Mouse (Mus musculus): ENCODE data around the gene Ror2. TPM values are rescaled to one million over a fixed set of nuclear protein-coding genes. Genes with fewer than 3 reads are reported as not detected.

Gene Ror2
- polyA plus RNA-seq, 1 experiment from 2014 or later, result 8.7 TPM

GRCm38 (mm10) chr13:53281604-53282396 is 4.1 kb downstream of the Ror2 start:
- 56% methylated on average over 11 of the region's 11 CpGs for WGBS
- peaks cover 11% of the 10 kb centered on the region for H3K4me1 ChIP-seq (ENCODE audit: control insufficient read depth, insufficient read depth, low read length)
- no peak overlapping the region for H3K9ac ChIP-seq (ENCODE audit: low read length)
- no peaks in the 10 kb centered on the region for H3K36me3 ChIP-seq (ENCODE audit: control insufficient read depth, insufficient read depth, low read length)
- H3K9me3 ChIP-seq (ENCODE audit: control insufficient read depth, low read length), result no peaks in the 10 kb centered on the region
- no peak overlapping the region for H3K4me2 ChIP-seq (ENCODE audit: low read depth)
- no peak for DNase-seq (ENCODE audit: low spot score)
- ATAC-seq (ENCODE audit: insufficient read depth, low FRiP score, low TSS enrichment), result no peak
- no peaks in the 10 kb centered on the region for H3K27me3 ChIP-seq (ENCODE audit: control insufficient read depth, insufficient read depth, low read length)
- H3K4me3 ChIP-seq (ENCODE audit: low read depth, low read length), result no peak overlapping the region
- H3K27ac ChIP-seq (ENCODE audit: low read depth, low read length), result no peak overlapping the region

DNA sequence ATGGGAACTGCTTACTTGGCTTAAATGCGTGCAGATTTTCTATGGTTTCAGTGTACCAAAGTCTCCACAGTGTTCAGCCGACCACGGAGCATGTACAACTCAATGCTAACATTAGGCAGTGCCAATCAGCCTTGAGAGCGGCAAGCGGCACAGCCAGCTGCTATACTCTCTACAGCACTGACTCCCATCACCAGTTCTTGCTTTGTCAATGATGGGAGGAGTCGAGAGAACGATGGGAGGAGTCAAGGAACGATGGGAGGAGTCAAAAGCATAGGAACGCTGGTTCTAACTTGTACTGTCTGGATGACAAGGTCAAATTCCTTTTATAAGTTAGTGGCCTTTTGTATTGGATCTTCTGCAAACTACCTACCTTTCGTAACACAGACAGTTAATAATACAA is 7.0 kb downstream of the Ror2 start:
- DNase-seq (ENCODE audit: low spot score) (no peak), ATAC-seq (ENCODE audit: insufficient read depth, low FRiP score, low TSS enrichment) (no peak)
- H3K9me3 ChIP-seq (ENCODE audit: control insufficient read depth, low read length), result no peaks in the 10 kb centered on the region
- WGBS, result 64% methylated on average over 10 of the region's 10 CpGs
- H3K4me2 ChIP-seq (ENCODE audit: low read depth), result no peak overlapping the region
- no peak overlapping the region for H3K9ac ChIP-seq (ENCODE audit: low read length)
- no peak overlapping the region for H3K4me3 ChIP-seq (ENCODE audit: low read depth, low read length)
- no peak overlapping the region for H3K27ac ChIP-seq (ENCODE audit: low read depth, low read length)
- peaks cover 10% of the 10 kb centered on the region for H3K4me1 ChIP-seq (ENCODE audit: control insufficient read depth, insufficient read depth, low read length)
- no peaks in the 10 kb centered on the region for H3K27me3 ChIP-seq (ENCODE audit: control insufficient read depth, insufficient read depth, low read length)
- no peaks in the 10 kb centered on the region for H3K36me3 ChIP-seq (ENCODE audit: control insufficient read depth, insufficient read depth, low read length)

DNA sequence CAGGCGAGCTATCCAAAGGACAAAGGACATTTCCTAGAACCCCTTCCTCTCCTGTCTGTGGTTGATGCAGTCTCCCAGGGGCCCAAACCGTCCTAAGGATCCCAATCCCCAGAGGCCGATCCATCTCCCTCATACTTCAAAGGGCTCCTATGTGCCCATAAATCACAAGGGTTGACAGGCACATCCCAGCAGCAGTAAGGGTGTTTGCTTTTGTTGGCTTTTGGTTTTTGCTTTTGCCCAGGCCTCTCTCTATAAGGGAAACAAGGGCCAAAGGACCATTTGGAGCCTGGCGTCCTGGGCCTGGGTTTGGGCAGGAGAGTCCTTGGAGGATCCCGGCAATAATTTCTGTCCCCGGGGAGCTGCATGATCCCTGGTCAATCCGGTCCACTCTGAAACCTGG is 9.5 kb downstream of the Ror2 start:
- H3K9me3 ChIP-seq (ENCODE audit: control insufficient read depth, low read length), result no peaks in the 10 kb centered on the region
- H3K36me3 ChIP-seq (ENCODE audit: control insufficient read depth, insufficient read depth, low read length), result no peaks in the 10 kb centered on the region
- no peak overlapping the region for H3K27ac ChIP-seq (ENCODE audit: low read depth, low read length)
- H3K4me2 ChIP-seq (ENCODE audit: low read depth), result no peak overlapping the region
- peaks cover 7% of the 10 kb centered on the region for H3K4me1 ChIP-seq (ENCODE audit: control insufficient read depth, insufficient read depth, low read length)
- H3K27me3 ChIP-seq (ENCODE audit: control insufficient read depth, insufficient read depth, low read length), result no peaks in the 10 kb centered on the region
- no peak overlapping the region for H3K4me3 ChIP-seq (ENCODE audit: low read depth, low read length)
- ATAC-seq (ENCODE audit: insufficient read depth, low FRiP score, low TSS enrichment) (no peak), DNase-seq (ENCODE audit: low spot score) (peak; percentile 44)
- 11% methylated on average over 7 of the region's 7 CpGs for WGBS
- H3K9ac ChIP-seq (ENCODE audit: low read length), result no peak overlapping the region

GRCm38 (mm10) chr13:53275778-53276177 is 10.1 kb downstream of the Ror2 start:
- 41% methylated on average over 8 of the region's 8 CpGs for WGBS
- Histone ChIP-seq H3K4me3 (ENCODE audit: low read depth, low read length) (no peak overlapping the region), H3K4me1 (ENCODE audit: control insufficient read depth, insufficient read depth, low read length) (peaks cover 7% of the 10 kb centered on the region), H3K9ac (ENCODE audit: low read length) (no peak overlapping the region), H3K9me3 (ENCODE audit: control insufficient read depth, low read length) (no peaks in the 10 kb centered on the region), H3K27ac (ENCODE audit: low read depth, low read length) (no peak overlapping the region), H3K4me2 (ENCODE audit: low read depth) (no peak overlapping the region), H3K36me3 (ENCODE audit: control insufficient read depth, insufficient read depth, low read length) (no peaks in the 10 kb centered on the region), H3K27me3 (ENCODE audit: control insufficient read depth, insufficient read depth, low read length) (no peaks in the 10 kb centered on the region)
- ATAC-seq (ENCODE audit: insufficient read depth, low FRiP score, low TSS enrichment) (no peak), DNase-seq (ENCODE audit: low spot score) (no peak)

DNA sequence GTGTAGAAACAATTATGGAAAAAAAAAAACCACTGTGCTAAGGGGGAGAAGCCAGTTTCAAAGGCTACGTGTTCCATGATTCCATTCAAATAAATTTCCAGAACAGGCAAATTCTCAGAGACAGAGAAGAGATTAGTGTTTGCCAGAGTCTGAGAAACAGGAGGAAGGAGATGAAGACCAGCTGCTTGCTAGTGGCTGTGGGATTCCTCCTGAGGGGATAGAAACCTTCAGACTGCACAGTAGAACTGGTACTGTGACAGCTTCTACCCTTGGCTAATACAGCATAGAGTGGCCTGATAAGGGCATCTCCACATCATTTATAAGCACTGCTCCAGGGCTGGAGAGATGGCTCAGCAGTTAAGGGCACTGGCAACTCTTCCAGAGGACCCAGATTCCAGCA is 11.2 kb downstream of the Ror2 start:
- peaks cover 7% of the 10 kb centered on the region for H3K4me1 ChIP-seq (ENCODE audit: control insufficient read depth, insufficient read depth, low read length)
- H3K36me3 ChIP-seq (ENCODE audit: control insufficient read depth, insufficient read depth, low read length), result no peaks in the 10 kb centered on the region
- DNase-seq (ENCODE audit: low spot score), result no peak
- H3K4me2 ChIP-seq (ENCODE audit: low read depth), result no peak overlapping the region
- ATAC-seq (ENCODE audit: insufficient read depth, low FRiP score, low TSS enrichment), result no peak
- H3K9me3 ChIP-seq (ENCODE audit: control insufficient read depth, low read length), result no peaks in the 10 kb centered on the region
- H3K9ac ChIP-seq (ENCODE audit: low read length), result no peak overlapping the region
- H3K27ac ChIP-seq (ENCODE audit: low read depth, low read length), result no peak overlapping the region
- H3K4me3 ChIP-seq (ENCODE audit: low read depth, low read length), result no peak overlapping the region
- 62% methylated on average over 1 of the region's 1 CpGs for WGBS
- no peaks in the 10 kb centered on the region for H3K27me3 ChIP-seq (ENCODE audit: control insufficient read depth, insufficient read depth, low read length)

DNA sequence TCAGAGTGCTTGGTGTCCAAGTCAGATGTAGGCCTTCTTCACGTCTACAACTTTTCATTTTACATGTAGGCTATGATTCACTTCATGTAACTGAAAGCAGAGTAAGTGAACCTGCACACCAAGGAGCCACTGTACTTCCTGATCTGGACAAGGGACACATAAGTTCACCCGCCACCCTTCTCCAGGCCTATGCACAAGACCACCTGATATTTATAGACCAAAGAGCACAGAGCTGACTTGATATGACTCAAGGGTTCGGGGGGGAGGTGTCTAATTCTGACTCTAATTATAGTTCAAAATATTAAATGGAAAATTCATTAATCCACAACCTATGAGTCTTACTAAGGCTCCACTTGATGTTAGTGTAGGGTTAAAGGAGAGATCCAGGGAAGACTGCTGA is 14.3 kb downstream of the Ror2 start:
- H3K9ac ChIP-seq (ENCODE audit: low read length), result no peak overlapping the region
- DNase-seq (ENCODE audit: low spot score) (no peak), ATAC-seq (ENCODE audit: insufficient read depth, low FRiP score, low TSS enrichment) (no peak)
- H3K4me1 ChIP-seq (ENCODE audit: control insufficient read depth, insufficient read depth, low read length), result peaks cover 3% of the 10 kb centered on the region
- no peaks in the 10 kb centered on the region for H3K36me3 ChIP-seq (ENCODE audit: control insufficient read depth, insufficient read depth, low read length)
- 87% methylated on average over 3 of the region's 3 CpGs for WGBS
- H3K4me2 ChIP-seq (ENCODE audit: low read depth), result no peak overlapping the region
- H3K4me3 ChIP-seq (ENCODE audit: low read depth, low read length), result no peak overlapping the region
- H3K27ac ChIP-seq (ENCODE audit: low read depth, low read length), result no peak overlapping the region
- no peaks in the 10 kb centered on the region for H3K27me3 ChIP-seq (ENCODE audit: control insufficient read depth, insufficient read depth, low read length)
- no peaks in the 10 kb centered on the region for H3K9me3 ChIP-seq (ENCODE audit: control insufficient read depth, low read length)

DNA sequence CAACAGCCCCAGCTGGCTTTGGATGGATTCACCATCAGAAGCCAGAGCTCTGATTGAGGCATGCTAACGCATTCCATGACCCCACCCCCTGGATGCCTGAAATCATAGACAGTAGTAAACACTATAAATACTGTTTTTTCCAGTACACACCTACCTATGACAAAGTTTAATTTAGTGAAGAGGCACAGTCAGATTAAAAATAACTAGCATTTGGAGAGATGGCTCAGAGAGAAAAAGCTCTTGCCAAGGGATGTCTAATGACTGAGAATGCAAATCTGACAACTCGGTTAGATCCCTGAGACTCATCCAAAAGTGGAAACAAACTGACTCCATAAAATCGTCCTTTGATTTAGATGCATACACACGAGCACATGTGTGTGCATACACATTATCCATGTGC is 15.4 kb downstream of the Ror2 start:
- no peaks in the 10 kb centered on the region for H3K27me3 ChIP-seq (ENCODE audit: control insufficient read depth, insufficient read depth, low read length)
- ATAC-seq (ENCODE audit: insufficient read depth, low FRiP score, low TSS enrichment) (no peak), DNase-seq (ENCODE audit: low spot score) (no peak)
- no peak overlapping the region for H3K9ac ChIP-seq (ENCODE audit: low read length)
- H3K4me3 ChIP-seq (ENCODE audit: low read depth, low read length), result no peak overlapping the region
- no peaks in the 10 kb centered on the region for H3K9me3 ChIP-seq (ENCODE audit: control insufficient read depth, low read length)
- H3K36me3 ChIP-seq (ENCODE audit: control insufficient read depth, insufficient read depth, low read length), result no peaks in the 10 kb centered on the region
- H3K27ac ChIP-seq (ENCODE audit: low read depth, low read length), result no peak overlapping the region
- H3K4me1 ChIP-seq (ENCODE audit: control insufficient read depth, insufficient read depth, low read length), result no peaks in the 10 kb centered on the region
- H3K4me2 ChIP-seq (ENCODE audit: low read depth), result no peak overlapping the region
- 91% methylated on average over 4 of the region's 4 CpGs for WGBS

DNA sequence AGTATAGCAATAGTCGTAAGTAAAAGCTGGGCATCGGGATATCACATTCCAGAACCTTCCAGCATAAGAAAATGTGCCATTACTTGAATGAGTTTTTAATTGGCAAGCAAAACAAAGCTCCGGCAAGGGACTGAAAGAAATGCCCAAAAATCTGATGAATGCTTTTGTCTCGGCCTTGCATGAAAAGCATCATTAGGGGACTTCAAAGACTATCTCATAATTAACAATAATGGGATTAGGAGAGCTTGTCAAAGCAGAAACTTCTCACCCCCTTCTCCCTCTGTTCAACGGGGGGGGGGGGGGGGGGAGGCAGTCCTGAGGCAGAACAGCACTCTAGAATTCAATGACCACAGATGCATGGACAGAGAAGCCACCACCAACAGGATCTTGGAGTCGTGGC is 17.4 kb downstream of the Ror2 start:
- 73% methylated on average over 5 of the region's 6 CpGs for WGBS
- Histone ChIP-seq H3K27ac (ENCODE audit: low read depth, low read length) (no peak overlapping the region), H3K4me3 (ENCODE audit: low read depth, low read length) (no peak overlapping the region), H3K4me2 (ENCODE audit: low read depth) (no peak overlapping the region), H3K9me3 (ENCODE audit: control insufficient read depth, low read length) (no peaks in the 10 kb centered on the region), H3K36me3 (ENCODE audit: control insufficient read depth, insufficient read depth, low read length) (no peaks in the 10 kb centered on the region), H3K4me1 (ENCODE audit: control insufficient read depth, insufficient read depth, low read length) (no peaks in the 10 kb centered on the region), H3K9ac (ENCODE audit: low read length) (no peak overlapping the region), H3K27me3 (ENCODE audit: control insufficient read depth, insufficient read depth, low read length) (no peaks in the 10 kb centered on the region)
- DNase-seq (ENCODE audit: low spot score) (no peak), ATAC-seq (ENCODE audit: insufficient read depth, low FRiP score, low TSS enrichment) (no peak)

DNA sequence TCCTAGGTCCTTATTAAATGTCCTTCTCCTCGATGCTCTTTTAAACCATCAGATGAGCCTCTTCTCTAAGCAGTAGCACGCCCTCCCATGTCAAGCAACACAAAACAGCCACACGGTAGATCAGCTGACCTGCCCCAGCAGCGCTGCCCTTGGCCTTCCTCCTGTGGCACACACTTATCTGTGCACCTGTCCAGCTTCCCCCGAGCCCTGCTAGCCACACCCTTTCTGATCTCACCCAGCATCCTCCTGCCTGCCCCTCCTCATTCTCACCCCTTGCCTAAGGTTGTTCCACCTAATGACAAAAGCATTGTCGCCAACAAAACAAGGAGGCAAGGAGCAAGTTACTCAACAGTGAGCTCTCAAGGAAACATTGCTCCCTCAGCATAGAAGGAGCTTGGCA is 18.1 kb downstream of the Ror2 start:
- Histone ChIP-seq H3K27ac (ENCODE audit: low read depth, low read length) (no peak overlapping the region), H3K4me3 (ENCODE audit: low read depth, low read length) (no peak overlapping the region), H3K9ac (ENCODE audit: low read length) (no peak overlapping the region), H3K4me2 (ENCODE audit: low read depth) (no peak overlapping the region), H3K27me3 (ENCODE audit: control insufficient read depth, insufficient read depth, low read length) (no peaks in the 10 kb centered on the region), H3K9me3 (ENCODE audit: control insufficient read depth, low read length) (no peaks in the 10 kb centered on the region), H3K36me3 (ENCODE audit: control insufficient read depth, insufficient read depth, low read length) (no peaks in the 10 kb centered on the region), H3K4me1 (ENCODE audit: control insufficient read depth, insufficient read depth, low read length) (no peaks in the 10 kb centered on the region)
- DNase-seq (ENCODE audit: low spot score), result no peak
- WGBS, result 82% methylated on average over 6 of the region's 6 CpGs
- ATAC-seq (ENCODE audit: insufficient read depth, low FRiP score, low TSS enrichment), result no peak
